Mouse (Mus musculus) layer of hippocampus, adult 9-10 months (tissue): ENCODE measurements around the gene Cmbl.

ENCODE experiments used
- DNase-seq: peaks from one replicate; pipeline ENCODE4 v3.0.0; 2022; ENCODE audit warnings: low spot score

The Cmbl gene

DNA sequence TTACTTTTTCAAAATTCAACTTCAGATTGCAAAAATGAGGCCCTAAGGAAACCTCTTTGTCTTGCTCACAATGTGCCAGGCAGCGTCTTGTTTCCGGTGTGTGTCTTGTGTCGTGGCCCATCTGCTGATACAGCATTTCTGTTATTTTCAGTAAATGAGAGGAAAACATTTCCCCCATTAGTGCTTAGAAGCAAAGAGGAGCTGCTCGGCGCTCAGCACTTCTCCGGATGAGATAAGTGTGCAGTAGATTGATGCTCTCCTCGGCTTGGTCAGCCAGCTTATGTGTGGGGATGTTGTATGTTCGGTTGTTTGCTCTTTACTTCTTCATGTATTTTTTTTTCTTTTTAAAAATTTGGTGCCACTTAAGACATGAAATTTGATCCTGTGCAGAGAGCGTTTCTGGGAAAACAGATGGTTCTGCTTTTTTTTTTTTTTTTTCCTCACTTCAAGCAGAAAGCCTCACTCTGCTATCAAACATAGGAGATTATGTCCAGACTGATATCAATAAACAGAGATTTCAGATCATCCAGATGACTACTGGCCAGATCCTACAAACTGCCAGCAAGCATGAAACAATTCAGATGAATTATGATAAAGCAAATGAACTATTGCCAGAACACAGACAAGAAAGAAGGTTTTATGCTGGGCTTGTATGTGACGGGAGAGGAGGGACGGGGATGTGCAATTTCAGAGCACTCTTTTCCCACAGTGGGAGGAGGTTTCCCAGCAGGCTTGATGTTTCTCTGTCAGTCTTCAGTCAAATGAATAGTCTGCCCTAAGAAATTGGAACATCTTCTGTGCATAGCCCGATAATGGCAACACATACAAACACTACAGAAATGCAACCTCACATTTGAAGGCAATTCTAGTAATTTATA, 62.3 kb downstream of the Cmbl start:
- no peak for DNase-seq

GRCm38 (mm10) chr15:31628180-31628579, 63.0 kb downstream of the Cmbl start:
- DNase-seq: no peak

- DNase-seq: no peak
Measured at GRCm38 (mm10) chr15:31629556-31629955, 64.4 kb downstream of the Cmbl start.

- DNase-seq: no peak
Measured at GRCm38 (mm10) chr15:31631396-31631858, 66.2 kb downstream of the Cmbl start.

DNA sequence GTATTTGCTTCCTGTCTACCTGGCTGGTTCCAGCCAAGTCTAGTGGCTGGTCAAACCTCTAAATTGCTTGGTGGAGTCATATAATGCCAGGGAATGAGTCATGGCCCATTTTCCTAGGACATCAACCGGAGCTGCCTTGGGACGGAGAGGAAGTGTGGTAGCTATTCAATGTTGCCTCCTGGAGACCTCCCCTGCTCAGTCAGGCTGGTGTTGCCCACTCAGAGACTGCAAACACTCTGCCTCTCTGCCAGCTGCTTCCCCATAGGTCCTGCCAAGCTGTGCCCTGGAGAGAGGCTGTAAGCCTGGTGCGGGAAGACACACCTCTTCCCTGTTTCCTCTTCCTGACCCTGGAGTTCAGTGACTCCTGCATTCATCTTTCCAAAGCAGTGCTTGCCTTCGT, 67.3 kb downstream of the Cmbl start:
- no peak for DNase-seq

DNA sequence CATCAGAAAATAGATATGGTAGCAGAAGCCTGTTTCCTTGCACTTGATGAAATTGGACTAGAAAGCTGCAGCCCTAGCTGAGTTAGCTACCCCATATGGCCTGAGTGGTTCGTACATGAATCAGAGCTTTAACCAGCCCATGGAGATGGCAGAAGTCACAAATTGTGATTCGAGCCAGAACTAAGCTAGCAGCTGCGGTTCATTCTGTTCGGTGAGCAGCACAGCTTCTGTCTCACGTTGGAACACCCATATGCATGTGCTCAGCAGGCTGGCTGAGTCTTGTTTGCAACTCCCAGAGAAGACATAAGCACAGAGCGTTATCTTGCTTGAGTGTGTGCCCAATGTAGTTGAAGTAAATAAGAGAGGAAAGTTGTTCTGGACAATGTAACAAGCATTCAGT, 69.4 kb downstream of the Cmbl start:
- DNase-seq: peak; percentile 78

GRCm38 (mm10) chr15:31636091-31636595, 71.0 kb downstream of the Cmbl start:
- DNase-seq: no peak
